Mouse (Mus musculus) c-Kit-positive CD71-positive TER-119-positive erythroid progenitor cells, embryonic 14.5 days (primary cell): Measurements from ENCODE around the gene Txnrd2.

Experiments
- DNase-seq: peaks from one replicate; pipeline ENCODE4 v3.0.0-alpha.2; 2013; ENCODE audit warnings: low spot score

The Txnrd2 gene

GRCm38 (mm10) chr16:18417491-18417890 lies 8.7 kb upstream of the Txnrd2 start:
- no peak for DNase-seq

DNA sequence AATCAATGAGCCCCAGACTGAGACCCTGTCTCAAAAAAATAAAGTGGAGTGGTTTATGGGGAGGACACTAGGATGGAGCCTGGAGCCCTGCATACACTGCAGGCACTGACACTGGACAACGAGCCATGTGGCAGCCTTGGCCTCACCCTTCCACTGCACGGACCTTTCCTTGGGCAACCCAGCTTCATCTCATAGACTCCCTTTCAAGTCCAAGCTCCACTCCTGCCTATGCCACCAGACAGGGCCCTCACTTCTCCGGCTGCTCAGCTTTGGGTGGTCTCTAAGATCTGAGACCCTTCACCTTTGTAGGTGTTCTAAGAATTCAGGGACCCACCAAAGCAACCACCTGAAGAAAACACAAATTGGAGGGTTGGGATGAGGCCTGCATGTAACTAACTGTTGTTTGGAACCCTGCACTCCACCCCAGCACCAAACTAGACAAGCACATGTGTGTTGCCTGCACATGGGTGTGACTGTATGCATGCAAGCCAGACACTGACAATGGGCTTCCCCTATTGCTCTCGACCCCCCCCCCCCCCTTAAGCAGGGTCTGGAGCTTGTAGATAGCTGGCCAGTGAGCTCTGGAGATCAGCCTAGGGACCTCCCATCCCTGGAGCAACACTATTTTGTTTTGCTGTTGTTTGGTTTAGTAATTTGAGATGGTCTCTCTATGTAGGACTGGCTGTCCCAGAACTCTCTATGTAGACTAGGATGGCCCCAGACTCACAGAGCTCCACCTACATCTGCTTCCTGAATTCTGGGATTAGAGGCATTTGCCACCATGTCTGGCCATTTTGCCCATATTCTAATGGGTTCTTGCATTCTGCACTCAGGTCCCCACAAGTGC lies 7.2 kb upstream of the Txnrd2 start:
- no peak for DNase-seq

- no peak for DNase-seq
These were observed 6.6 kb upstream of the Txnrd2 start for GRCm38 (mm10) chr16:18419603-18420026.

DNA sequence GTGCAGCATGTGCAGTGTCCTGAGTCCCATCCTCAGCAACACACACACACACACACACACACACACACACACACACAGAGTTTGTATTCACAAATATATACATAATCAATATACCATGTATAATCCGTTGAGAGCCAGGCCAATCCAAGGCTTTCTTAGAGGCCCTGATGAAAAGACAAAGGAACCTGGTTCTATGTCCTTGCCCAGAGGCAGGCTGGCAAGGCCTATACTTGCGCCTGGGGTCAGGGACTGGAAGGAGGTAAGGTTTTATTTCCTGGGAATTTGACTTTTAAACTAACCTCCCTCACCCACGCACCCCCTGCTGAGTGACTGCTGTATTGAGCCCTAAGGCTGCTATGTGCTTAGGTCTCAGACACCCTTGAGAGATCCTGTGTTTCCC lies 5.6 kb upstream of the Txnrd2 start:
- no peak for DNase-seq

DNA sequence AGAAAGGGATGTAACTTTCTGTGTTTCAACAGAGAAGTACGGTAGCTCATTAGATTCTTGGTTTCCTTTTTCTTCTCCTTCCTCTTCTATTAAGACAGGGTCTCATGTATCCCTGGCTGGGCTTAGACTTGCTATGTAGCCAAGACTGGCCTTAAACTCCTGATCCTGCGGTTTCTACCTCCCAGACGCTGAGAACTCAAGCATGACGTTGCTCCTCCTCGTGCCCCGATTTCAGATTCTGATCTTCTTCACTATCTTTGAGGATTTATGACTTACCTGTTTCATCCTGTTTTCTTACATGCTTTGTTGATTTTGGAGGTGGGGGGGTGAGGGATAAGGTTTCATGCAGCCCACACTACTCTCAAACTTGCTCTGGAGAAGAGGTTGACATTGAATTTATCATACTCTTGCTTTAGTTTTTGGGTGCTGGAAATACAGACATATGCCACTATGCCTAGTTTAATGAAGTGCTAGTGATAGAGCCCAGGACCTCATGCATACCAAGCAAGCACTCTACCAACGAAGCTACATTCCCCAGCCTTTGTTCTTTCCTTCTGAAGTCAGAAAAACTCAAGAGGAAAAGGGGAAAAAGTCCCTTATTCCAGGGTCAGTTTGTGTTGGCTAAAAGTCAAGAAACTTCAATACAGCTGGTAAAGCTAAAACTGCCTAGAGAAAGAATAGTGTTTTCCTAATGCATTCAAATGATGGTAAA lies 2.8 kb upstream of the Txnrd2 start:
- no peak for DNase-seq

DNA sequence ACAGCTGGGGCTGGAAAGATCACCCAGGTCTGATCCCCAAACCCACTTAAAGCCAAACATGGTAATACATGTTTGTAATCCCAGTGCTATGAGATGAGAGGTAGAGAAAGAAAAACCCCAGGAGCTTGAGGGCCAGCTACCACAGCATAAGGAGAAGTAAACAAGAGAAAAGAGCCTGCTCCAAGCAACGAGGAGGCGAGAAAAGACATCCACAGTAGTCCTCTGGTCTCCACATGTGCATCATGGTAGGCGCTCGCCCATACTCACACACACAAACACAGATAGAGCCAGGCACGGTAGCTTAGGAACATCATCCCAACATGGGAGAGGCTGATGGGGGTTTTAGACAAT lies 2.3 kb upstream of the Txnrd2 start:
- no peak for DNase-seq

GRCm38 (mm10) chr16:18424364-18425045 lies 1.7 kb upstream of the Txnrd2 start:
- no peak for DNase-seq

- DNase-seq, result no peak
These were observed 539 bp upstream of the Txnrd2 start for GRCm38 (mm10) chr16:18425475-18426214.

- no peak for DNase-seq
These were observed 657 bp downstream of the Txnrd2 start, which contains the start of gene Comt for GRCm38 (mm10) chr16:18426802-18427280. Gene Comt (minus strand): TSS chr16:18426852.

DNA sequence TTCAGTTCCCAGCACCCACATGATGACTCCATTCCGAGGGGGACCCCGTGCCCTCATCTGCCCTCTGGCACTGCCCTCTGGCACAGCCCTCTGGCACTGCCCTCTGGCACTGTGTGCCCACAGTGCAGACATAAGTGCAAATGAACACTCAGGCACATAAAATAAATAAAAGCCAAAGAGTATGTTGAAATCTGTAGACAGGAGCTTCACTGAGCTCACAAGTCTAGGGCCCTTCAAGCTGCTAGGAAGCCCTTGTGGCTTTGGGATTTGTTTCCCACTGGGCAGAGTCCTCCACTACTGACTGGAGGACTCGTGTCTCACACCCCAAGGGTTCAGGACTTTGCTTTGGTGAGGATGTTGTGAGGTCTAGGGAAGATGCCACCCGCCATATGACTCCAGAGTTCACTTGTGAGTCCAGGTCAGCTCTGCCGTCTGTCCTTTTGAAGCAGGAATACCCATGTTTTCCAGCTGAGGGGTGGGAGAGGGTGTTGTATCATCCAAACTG lies 1.9 kb downstream of the Txnrd2 start:
- DNase-seq, result no peak

DNA sequence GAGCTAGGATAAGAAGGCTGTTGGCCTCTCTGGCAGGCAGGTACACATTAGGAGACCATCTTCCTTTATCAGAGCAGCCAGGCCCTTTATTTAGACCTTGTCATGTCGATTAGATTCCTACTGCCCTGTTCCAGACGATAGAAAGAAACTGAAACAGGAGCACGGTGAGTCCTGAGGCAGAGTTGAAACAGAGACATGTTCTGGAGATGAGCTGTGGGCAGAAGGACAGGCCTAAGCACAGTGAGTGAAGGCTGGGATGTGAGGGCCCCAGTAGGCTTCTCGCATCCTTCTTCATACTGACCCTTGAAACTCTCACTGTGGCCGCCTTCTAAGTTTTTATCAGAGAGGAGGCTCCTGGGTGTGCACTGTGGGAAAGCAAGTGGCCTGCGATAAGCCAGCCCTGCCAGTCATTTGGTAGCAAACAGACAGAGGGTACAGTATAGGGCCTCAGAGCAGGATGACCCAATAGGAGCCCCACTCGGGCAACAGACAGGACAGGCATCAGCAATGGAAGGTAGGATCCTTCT lies 2.4 kb downstream of the Txnrd2 start:
- peak; percentile 90 for DNase-seq

DNA sequence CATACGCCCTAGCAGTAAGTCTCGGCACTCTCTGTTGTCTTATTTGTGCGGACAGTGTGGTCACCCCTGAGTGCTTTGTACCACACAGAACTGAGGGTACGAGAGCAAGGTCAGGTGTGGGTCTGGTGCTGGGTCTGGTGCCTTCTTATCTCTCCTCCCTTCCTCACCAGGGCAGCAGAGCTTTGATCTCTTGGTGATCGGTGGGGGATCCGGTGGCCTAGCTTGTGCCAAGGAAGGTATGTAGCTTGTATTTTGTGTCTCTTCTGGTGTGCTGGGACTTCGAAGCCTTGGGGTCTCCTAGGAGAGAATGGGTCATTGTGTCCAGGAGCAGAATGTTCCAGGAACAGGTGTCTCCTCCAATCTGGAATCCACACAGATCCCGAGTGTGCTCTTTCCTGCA lies 3.5 kb downstream of the Txnrd2 start:
- no peak for DNase-seq

- peak; percentile 53 for DNase-seq
These were observed 4.5 kb downstream of the Txnrd2 start for GRCm38 (mm10) chr16:18430641-18431212.

- DNase-seq, result no peak
These were observed 7.2 kb downstream of the Txnrd2 start for GRCm38 (mm10) chr16:18433341-18433920.

DNA sequence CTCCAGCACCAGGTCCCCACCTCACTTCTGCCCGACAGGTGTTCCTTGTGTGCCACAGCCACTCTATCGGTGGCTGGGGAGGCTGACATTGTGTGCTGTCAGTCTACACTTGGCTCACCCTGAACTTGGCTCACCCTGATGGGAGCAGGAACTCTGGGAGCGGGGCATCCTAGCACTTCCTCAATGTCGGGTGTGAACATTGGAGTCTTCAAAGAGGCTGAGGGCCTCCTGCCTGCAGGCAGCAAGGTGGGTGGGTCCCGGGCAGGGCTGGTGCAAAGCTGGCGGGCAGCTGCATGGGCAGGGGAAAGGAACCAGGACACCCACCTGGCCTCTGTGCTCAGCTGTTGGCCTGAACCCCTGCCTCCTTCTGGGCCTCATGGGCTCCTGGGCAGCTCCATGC lies 9.9 kb downstream of the Txnrd2 start:
- no peak for DNase-seq

DNA sequence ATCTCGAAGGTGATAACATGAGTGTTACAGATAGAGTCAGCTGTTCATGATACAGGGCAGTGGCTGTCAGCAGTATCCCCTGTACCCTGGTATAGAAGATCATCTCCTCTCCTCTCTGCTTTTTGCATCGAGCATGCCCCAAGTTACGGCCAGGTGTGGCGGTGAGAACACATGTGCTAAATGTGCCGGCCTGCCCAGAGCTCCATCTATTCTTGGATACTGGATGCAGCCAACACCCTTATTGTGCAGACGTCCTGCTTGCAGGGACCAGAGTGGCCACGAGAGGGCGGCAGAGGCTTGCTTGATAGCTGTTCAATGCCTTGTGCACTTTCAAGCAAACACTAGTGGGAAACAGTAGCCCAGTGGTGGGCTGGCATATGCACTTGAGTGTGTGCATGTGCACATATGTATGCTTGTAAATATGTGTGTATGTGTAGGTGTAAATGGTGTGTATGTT lies 17.2 kb downstream of the Txnrd2 start:
- peak; percentile 77 for DNase-seq

DNA sequence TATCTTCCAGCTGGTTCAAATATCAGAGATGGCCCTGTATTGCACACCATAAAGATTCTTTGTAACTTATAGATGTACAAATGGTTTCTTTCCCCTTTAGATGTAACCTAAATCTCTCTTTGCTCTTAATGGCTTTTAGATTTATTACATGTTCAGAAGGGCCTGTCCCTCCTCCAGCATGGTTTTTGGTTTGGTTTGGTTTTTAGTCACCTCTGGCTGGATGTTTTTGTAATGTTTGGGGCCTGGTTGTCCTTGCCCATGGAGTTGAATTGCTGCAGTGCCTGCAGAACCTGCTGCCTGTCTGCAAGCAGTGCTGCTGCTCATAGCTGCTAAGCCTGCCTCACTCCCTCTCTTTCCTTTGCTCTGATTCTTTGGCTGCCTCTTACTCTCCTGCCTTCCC lies 21.1 kb downstream of the Txnrd2 start:
- DNase-seq, result no peak

DNA sequence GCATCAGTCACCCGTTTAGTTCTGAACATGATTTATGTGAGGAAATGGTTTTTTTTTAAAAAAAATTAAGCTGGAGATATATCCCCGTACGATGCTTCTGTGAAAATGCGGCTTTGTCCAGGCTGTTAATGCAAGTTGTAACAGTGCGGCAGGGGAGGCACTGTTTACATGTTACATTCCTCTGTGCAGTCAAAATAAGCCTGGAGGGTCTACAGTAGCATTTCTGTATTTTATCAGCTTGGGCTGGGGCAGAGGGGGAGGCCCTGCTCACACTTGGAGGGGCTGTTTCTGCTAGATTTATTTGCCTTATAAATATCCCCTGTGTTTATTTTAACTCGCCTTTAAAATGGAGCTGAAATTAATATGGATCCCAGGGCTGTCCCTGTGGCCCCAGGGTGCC lies 21.9 kb downstream of the Txnrd2 start:
- DNase-seq, result no peak

- no peak for DNase-seq
These were observed 22.8 kb downstream of the Txnrd2 start for GRCm38 (mm10) chr16:18449005-18449404.

DNA sequence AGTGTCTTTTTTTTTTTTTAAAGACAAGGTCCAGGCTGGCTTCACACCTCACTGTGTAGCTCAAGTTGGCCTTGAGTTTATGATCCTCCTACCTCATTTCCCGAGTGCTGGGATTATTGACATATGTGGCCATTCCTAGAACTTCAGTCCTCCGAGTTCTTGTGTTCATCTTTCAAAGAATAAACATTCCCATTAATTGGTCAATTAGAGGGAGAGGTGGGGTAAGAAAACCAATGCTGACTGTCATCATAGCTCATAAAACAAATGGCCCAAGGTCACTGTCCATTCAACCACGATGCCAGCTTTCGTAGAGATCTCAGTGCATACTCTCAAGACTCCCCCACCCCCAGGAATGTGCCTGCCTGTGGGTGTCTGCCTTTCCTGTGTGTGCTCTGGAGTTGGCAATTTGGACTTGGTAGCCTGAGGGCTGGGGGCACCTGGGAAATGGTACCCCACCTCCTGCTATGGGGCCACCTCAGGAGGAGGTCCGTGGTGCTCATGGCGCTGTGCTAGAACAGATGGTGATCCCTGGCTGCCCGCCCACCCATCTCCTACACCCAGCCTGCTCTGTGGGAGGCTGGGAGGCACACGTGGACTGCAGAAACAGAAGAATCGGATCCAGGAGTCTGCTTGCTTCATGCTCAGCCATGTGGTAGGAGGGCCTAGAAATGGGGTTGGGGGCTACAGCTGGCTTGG lies 25.4 kb downstream of the Txnrd2 start:
- DNase-seq, result no peak
